Mouse (Mus musculus) embryonic facial prominence, embryonic 14.5 days (tissue): ENCODE results near the gene Nptx1. TPM values are rescaled to one million over a fixed set of nuclear protein-coding genes. Genes with fewer than 3 reads are reported as not detected.

Experiments used
- polyA plus RNA-seq: library from polyadenylated mRNA; unstranded; fragments of >200 nt; fragmentation: Nextera tagmentation; extraction: Ambion mirVana; gene quantifications from 2 replicates; pipeline ENCODE4 v1.2.1, GENCODE M21; 2014

Nptx1 gene
- polyA plus RNA-seq, 1 experiment from 2014 or later: 1.9 TPM

Other genes starting within 250 kb of the Nptx1 start
- 298 and 322 TPM in 2 replicates for gene Eif4a3, start 247.7 kb downstream of the Nptx1 start, polyA plus RNA-seq
- gene Card14, start 240.0 kb downstream of the Nptx1 start, polyA plus RNA-seq: 0.93 and 1.4 TPM in 2 replicates
- 7.2 and 7.3 TPM in 2 replicates for gene Sgsh, start 192.2 kb downstream of the Nptx1 start, polyA plus RNA-seq
- gene Slc26a11, start 192.2 kb downstream of the Nptx1 start, polyA plus RNA-seq: 7.8 and 8.4 TPM in 2 replicates
- 5.0 and 5.3 TPM in 2 replicates for gene Rnf213, start 154.7 kb downstream of the Nptx1 start, polyA plus RNA-seq
- gene Endov, start 56.4 kb downstream of the Nptx1 start, polyA plus RNA-seq: 10.9 and 15.1 TPM in 2 replicates
- 10.6 and 11.6 TPM in 2 replicates for gene Rptor, start 55.2 kb upstream of the Nptx1 start, polyA plus RNA-seq